Mouse (Mus musculus): ENCODE measurements around the gene Necab3.

GRCm38 (mm10) chr2:154539720-154540119, 19.0 kb downstream of the Necab3 start:
- peak; percentile 18; the same call in 1 of the 2 replicates for TF ChIP-seq CTCF (IDR thresholded peaks at IDR 0.05; ENCODE audit: low read depth, low read length)
- TF ChIP-seq POLR2A (IDR thresholded peaks at IDR 0.05; ENCODE audit: borderline replicate concordance, low read depth, low read length) = no peak

All from bone marrow macrophage, adult 2 months (primary cell).